13 mouse cellular contexts compared by ENCODE assay signal in genomic region chr6:46472683-46473082, GRCm38 (mm10).
"Had no signal": no experiment of that assay in that cellular context is flagged by ENCODE, and none has a peak within 500 bp of the region (broad histone marks: within the 10 kb centered on the region; RNA-seq: fewer than 3 reads in every experiment).

No protein-coding gene starts in this region.

- H3K9me3 ChIP-seq: limb, embryonic 13.5 days; midbrain, embryonic 10.5 days; midbrain, embryonic 15.5 days; neural tube, embryonic 13.5 days had no signal

- H3K36me3 ChIP-seq: limb, embryonic 13.5 days; midbrain, embryonic 10.5 days; midbrain, embryonic 15.5 days; neural tube, embryonic 13.5 days had no signal

- ATAC-seq: midbrain, embryonic 15.5 days had no signal

- H3K4me1 ChIP-seq: limb, embryonic 13.5 days; midbrain, embryonic 10.5 days; midbrain, embryonic 15.5 days; neural tube, embryonic 13.5 days had no signal

- H3K27ac ChIP-seq: kidney, postnatal 0 days; layer of hippocampus, adult 2 months; limb, embryonic 13.5 days; liver, embryonic 14.5 days; midbrain, embryonic 10.5 days; midbrain, embryonic 15.5 days; neural tube, embryonic 13.5 days; stomach, postnatal 0 days had no signal

- DNase-seq: kidney, postnatal 36 days; left cerebral cortex, postnatal 4 days; lung, adult 18-20 months; right cerebral cortex, postnatal 14 days; thymus, postnatal 4 days had no signal

- H3K4me2 ChIP-seq: limb, embryonic 13.5 days; midbrain, embryonic 15.5 days; neural tube, embryonic 13.5 days had no signal

- H3K4me3 ChIP-seq: layer of hippocampus, adult 2 months; limb, embryonic 13.5 days; midbrain, embryonic 10.5 days; midbrain, embryonic 15.5 days; neural tube, embryonic 13.5 days had no signal

- H3K9ac ChIP-seq: limb, embryonic 13.5 days; liver, embryonic 14.5 days; midbrain, embryonic 15.5 days; neural tube, embryonic 13.5 days had no signal

- H3K27me3 ChIP-seq: limb, embryonic 13.5 days; midbrain, embryonic 15.5 days; neural tube, embryonic 13.5 days had no signal
